Mouse (Mus musculus): ENCODE data around the gene Nkx1-2.

GRCm38 (mm10) chr7:132637292-132637691, 37.9 kb upstream of the Nkx1-2 start:
- TF ChIP-seq CTCF (conservative IDR thresholded peaks at IDR 0.05; ENCODE audit: low read length): no peak
- TF ChIP-seq NANOG (IDR thresholded peaks at IDR 0.05; ENCODE audit: borderline replicate concordance, low read length): no peak
- no peak for TF ChIP-seq POU5F1 (IDR thresholded peaks at IDR 0.05; ENCODE audit: borderline replicate concordance, low read length)
